Mouse (Mus musculus) monocyte, adult 5-6 weeks (primary cell): ENCODE measurements around the gene Gramd4. TPM values are rescaled to one million over a fixed set of nuclear protein-coding genes. Genes with fewer than 3 reads are reported as not detected.

Source experiments
- ATAC-seq: fragments of 153-309, 156-312 bp; replicated peaks from 2 replicates; pipeline ENCODE4 v1.8.0; 2017; ENCODE audit warnings: mild to moderate bottlenecking; ENCODE audit not compliant: low TSS enrichment, insufficient number of reproducible peaks, severe bottlenecking, poor library complexity, low FRiP score
- total RNA-seq: library from RNA; stranded (forward); fragments of 200-1000, 200-491, 200-594 nt; gene quantifications from 3 replicates; pipeline ENCODE4 v1.2.3, GENCODE M21; 2017

Gene Gramd4
- total RNA-seq, 1 experiment from 2014 or later, result 112 TPM

DNA sequence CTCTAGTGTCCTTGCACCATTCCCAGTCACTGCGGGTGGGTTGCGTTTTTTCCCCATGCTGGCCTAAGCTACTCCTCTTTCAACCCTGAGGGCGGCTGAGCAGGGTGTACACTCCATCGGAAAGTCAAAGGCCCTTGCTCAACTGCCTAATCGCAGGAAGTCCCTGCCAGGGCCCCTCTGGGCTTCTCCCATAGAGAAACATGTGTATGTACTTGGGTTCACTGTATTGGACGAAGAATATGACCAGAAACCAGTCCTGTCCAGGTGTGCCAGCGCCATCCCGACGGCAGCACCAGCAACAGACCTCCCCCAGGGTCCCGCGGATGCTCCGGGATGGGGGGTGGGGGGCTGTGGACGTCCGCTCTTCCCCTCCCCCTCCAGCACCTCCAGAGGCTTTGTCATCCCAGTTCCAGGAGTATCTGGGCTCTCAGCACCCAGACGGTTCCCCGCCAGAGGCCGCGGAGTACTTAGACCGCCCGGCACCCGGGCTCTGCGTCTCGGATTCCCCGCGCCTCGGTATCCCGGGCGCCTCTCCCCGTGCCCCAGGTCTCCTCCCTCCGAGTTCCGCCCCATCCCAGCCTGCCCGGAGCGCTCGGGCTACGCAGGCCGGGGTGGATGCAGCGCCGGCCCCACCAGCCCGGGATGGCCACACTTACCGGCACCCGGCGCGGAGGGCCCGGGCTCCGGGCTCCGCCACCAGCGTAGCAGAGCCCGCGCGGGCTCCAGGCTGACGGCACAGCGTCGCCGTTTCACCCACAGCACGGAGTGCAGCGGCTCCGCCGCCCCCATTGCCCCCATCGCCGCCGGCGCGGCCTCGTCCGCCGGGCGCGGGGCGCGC, 127.6 kb downstream of the Gramd4 start:
- ATAC-seq, result 0 out of 2 replicates have a peak, but pooled peaks have one; percentile 11

DNA sequence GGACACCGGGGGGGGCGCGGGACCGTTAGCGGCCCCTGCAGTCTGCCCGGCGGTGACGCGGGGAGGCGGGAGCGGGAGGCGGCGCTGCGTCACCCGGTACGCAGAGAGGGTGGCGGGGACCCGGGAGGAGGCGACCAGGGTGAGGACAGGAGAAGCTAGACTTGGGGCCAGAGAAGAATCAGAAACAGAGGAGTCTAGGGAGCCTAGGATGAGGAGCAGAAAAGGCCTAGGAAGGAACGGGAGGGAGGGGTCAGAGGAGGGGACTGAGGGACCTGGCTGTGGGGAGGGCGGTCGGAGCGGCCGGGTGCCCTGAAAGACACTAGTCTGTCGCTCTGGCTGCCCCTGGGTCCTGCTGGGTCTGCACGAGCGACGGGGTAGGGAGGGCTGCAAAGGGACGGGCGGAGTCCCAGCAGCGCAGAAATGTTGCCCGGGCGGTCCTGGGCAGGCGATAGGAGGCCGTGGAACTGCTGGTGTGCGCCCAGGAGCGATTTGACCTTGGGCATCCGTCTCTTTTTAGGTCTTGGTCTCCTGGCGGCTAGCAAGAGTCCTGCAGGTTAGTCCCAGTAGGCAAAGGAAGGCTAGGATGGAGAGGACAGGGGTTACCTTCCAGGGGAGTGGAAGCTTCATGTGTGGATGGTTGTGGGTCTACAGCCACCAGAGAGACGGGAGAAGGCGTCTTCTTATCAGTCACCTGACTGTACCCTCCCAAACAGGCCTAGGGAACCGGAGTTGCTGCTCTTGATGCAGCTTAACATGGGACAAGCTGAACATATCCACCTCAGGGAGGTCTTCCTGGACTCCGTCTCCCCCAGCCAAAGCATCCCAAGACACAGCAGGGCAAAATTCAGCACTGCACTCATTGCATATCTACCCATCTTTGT, 128.4 kb downstream of the Gramd4 start, which contains the start of gene Cerk:
Gene Cerk, minus strand, starts transcription at position 453 of the 881 bp plus-strand sequence.
- peak; percentile 46 for ATAC-seq

DNA sequence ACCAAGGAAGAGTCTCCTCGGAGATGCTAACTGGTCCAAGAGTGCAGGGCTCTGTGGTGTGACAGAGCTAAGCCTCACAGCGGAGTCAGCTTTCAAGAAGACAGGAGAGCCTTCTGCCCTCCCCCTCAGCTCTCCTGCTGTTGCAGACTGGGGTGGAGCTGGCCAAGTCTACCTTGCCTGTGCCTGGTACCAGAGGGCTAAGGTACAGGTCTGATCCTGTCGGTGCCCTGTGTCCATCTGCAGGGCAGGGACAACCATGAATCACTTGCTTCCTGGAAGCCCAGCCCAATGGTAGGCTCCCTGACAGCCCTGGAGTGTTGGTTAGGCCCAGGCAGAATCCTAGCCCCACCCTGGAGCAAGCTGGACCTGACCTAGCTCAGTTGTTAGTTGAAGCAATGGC, 129.2 kb downstream of the Gramd4 start:
- no peak for ATAC-seq

Other genes starting within 250 kb of the Gramd4 start
- gene Cdpf1, start 246.0 kb upstream of the Gramd4 start, total RNA-seq, result 13.2 to 15.6 TPM (median 14.4 TPM) in 3 replicates
- not detected in 3 replicates for gene Pkdrej, start 236.0 kb upstream of the Gramd4 start, total RNA-seq
- 6.7 to 8.5 TPM (median 7.5 TPM) in 3 replicates for gene Ttc38, start 225.4 kb upstream of the Gramd4 start, total RNA-seq
- gene Gtse1, start 197.9 kb upstream of the Gramd4 start, total RNA-seq, result 0.97 to 1.2 TPM in 2 of 3 replicates, not detected in the other
- 13.9 to 27.9 TPM (median 21.2 TPM) in 3 replicates for gene Trmu, start 178.4 kb upstream of the Gramd4 start, total RNA-seq
- gene Celsr1, start 23.9 kb upstream of the Gramd4 start, total RNA-seq, result 0.11 to 2.1 TPM (median 0.76 TPM) in 3 replicates
- gene Cerk, start 128.4 kb downstream of the Gramd4 start, total RNA-seq, result 37.3 to 42.5 TPM (median 38.1 TPM) in 3 replicates
- gene Tbc1d22a, start 156.8 kb downstream of the Gramd4 start, total RNA-seq, result 24.4 to 47.7 TPM (median 28.3 TPM) in 3 replicates